Mouse (Mus musculus): ENCODE data around the gene Aldh3a2. TPM values are rescaled to one million over a fixed set of nuclear protein-coding genes. Genes with fewer than 3 reads are reported as not detected.

Gene Aldh3a2
- polyA plus RNA-seq, 1 experiment from 2014 or later: 26.1 TPM

GRCm38 (mm10) chr11:61263841-61264240 is 3.4 kb downstream of the Aldh3a2 start:
- H3K9me3 ChIP-seq (replicated peaks; ENCODE audit: control insufficient read depth, low read length): no peaks in the 10 kb centered on the region
- no peak overlapping the region for H3K9ac ChIP-seq (ENCODE audit: low read depth, low read length)
- H3K4me2 ChIP-seq: no peak overlapping the region
- no peaks in the 10 kb centered on the region for H3K27me3 ChIP-seq (ENCODE audit: control insufficient read depth, insufficient read depth, low read length)
- H3K27ac ChIP-seq (ENCODE audit: low read depth, low read length): no peak overlapping the region
- 79% methylated on average over 1 of the region's 1 CpGs for WGBS (ENCODE audit: insufficient replicate concordance)
- no peak overlapping the region for H3K4me3 ChIP-seq (ENCODE audit: low read depth, low read length)
- peaks cover 6% of the 10 kb centered on the region; the same call in 1 of the 2 replicates for H3K4me1 ChIP-seq (ENCODE audit: control insufficient read depth, insufficient read depth, low read length)
- peaks cover 16% of the 10 kb centered on the region for H3K36me3 ChIP-seq (ENCODE audit: control insufficient read depth, insufficient read depth, low read length)
- no peak for ATAC-seq (replicated peaks; ENCODE audit: insufficient number of reproducible peaks, low FRiP score, low TSS enrichment)

GRCm38 (mm10) chr11:61262516-61262915 is 4.7 kb downstream of the Aldh3a2 start:
- Histone ChIP-seq H3K9ac (ENCODE audit: low read depth, low read length) (no peak overlapping the region), H3K9me3 (replicated peaks; ENCODE audit: control insufficient read depth, low read length) (no peaks in the 10 kb centered on the region), H3K27me3 (ENCODE audit: control insufficient read depth, insufficient read depth, low read length) (no peaks in the 10 kb centered on the region), H3K4me1 (ENCODE audit: control insufficient read depth, insufficient read depth, low read length) (peaks cover 8% of the 10 kb centered on the region; the same call in 1 of the 2 replicates), H3K27ac (ENCODE audit: low read depth, low read length) (no peak overlapping the region), H3K4me2 (no peak overlapping the region), H3K36me3 (ENCODE audit: control insufficient read depth, insufficient read depth, low read length) (peaks cover 21% of the 10 kb centered on the region), H3K4me3 (ENCODE audit: low read depth, low read length) (no peak overlapping the region)
- 88% methylated on average over 14 of the region's 14 CpGs for WGBS (ENCODE audit: insufficient replicate concordance)
- ATAC-seq (replicated peaks; ENCODE audit: insufficient number of reproducible peaks, low FRiP score, low TSS enrichment): no peak

- Histone ChIP-seq H3K27me3 (ENCODE audit: control insufficient read depth, insufficient read depth, low read length) (no peaks in the 10 kb centered on the region), H3K4me3 (ENCODE audit: low read depth, low read length) (no peak overlapping the region), H3K9ac (ENCODE audit: low read depth, low read length) (no peak overlapping the region), H3K9me3 (replicated peaks; ENCODE audit: control insufficient read depth, low read length) (no peaks in the 10 kb centered on the region), H3K27ac (ENCODE audit: low read depth, low read length) (no peak overlapping the region), H3K36me3 (ENCODE audit: control insufficient read depth, insufficient read depth, low read length) (peaks cover 26% of the 10 kb centered on the region), H3K4me2 (no peak overlapping the region), H3K4me1 (ENCODE audit: control insufficient read depth, insufficient read depth, low read length) (0 out of 2 replicates have a peak, but pooled peaks cover 2% of the 10 kb centered on the region)
- ATAC-seq (replicated peaks; ENCODE audit: insufficient number of reproducible peaks, low FRiP score, low TSS enrichment): no peak
- WGBS (ENCODE audit: insufficient replicate concordance): 88% methylated on average over 6 of the region's 6 CpGs
Measured at GRCm38 (mm10) chr11:61259106-61259505, 8.2 kb downstream of the Aldh3a2 start.

DNA sequence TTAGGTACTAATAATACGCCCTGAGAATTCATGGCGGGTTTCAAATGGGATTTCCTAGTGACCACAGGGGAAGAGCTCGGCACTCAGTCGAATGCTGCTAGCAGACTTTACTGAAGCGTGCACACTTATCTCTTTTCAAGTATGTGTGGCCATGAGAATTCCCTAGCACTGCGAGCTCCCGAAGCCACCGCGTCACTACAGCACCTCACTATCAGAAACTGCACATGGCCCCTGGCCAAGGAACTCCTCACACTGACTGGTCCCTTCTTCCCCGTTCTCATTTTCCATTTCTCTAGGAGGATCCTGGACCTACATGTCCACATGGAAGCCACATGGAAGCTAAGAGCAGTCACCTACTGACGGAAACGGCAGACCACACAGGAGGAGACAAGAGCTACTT is 14.5 kb downstream of the Aldh3a2 start:
- 52% methylated on average over 12 of the region's 12 CpGs for WGBS (ENCODE audit: insufficient replicate concordance)
- no peak overlapping the region for H3K27ac ChIP-seq (ENCODE audit: low read depth, low read length)
- no peak overlapping the region for H3K9ac ChIP-seq (ENCODE audit: low read depth, low read length)
- no peaks in the 10 kb centered on the region for H3K27me3 ChIP-seq (ENCODE audit: control insufficient read depth, insufficient read depth, low read length)
- peaks cover 18% of the 10 kb centered on the region for H3K36me3 ChIP-seq (ENCODE audit: control insufficient read depth, insufficient read depth, low read length)
- no peaks in the 10 kb centered on the region for H3K9me3 ChIP-seq (replicated peaks; ENCODE audit: control insufficient read depth, low read length)
- no peak overlapping the region for H3K4me2 ChIP-seq
- peaks cover 10% of the 10 kb centered on the region; the same call in 1 of the 2 replicates for H3K4me1 ChIP-seq (ENCODE audit: control insufficient read depth, insufficient read depth, low read length)
- ATAC-seq (replicated peaks; ENCODE audit: insufficient number of reproducible peaks, low FRiP score, low TSS enrichment): no peak; the same call in 1 of the 2 replicates
- H3K4me3 ChIP-seq (ENCODE audit: low read depth, low read length): no peak overlapping the region

- H3K36me3 ChIP-seq (ENCODE audit: control insufficient read depth, insufficient read depth, low read length): peaks cover 18% of the 10 kb centered on the region
Measured at GRCm38 (mm10) chr11:61251741-61252140, 15.5 kb downstream of the Aldh3a2 start.

GRCm38 (mm10) chr11:61244406-61244805 is 22.9 kb downstream of the Aldh3a2 start:
- Histone ChIP-seq H3K9ac (ENCODE audit: low read depth, low read length) (no peak overlapping the region), H3K9me3 (replicated peaks; ENCODE audit: control insufficient read depth, low read length) (no peaks in the 10 kb centered on the region), H3K4me2 (no peak overlapping the region), H3K4me1 (ENCODE audit: control insufficient read depth, insufficient read depth, low read length) (no peaks in the 10 kb centered on the region), H3K4me3 (ENCODE audit: low read depth, low read length) (no peak overlapping the region), H3K36me3 (ENCODE audit: control insufficient read depth, insufficient read depth, low read length) (peaks cover 7% of the 10 kb centered on the region; the same call in 1 of the 2 replicates), H3K27me3 (ENCODE audit: control insufficient read depth, insufficient read depth, low read length) (no peaks in the 10 kb centered on the region), H3K27ac (ENCODE audit: low read depth, low read length) (no peak overlapping the region)
- no peak for ATAC-seq (replicated peaks; ENCODE audit: insufficient number of reproducible peaks, low FRiP score, low TSS enrichment)
- WGBS (ENCODE audit: insufficient replicate concordance): 82% methylated on average over 7 of the region's 7 CpGs

More at GRCm38 (mm10) chr11:61251741-61252140, 15.5 kb downstream of the Aldh3a2 start:
- ATAC-seq (replicated peaks; ENCODE audit: insufficient number of reproducible peaks, low FRiP score, low TSS enrichment): no peak
- peaks cover 8% of the 10 kb centered on the region; the same call in 1 of the 2 replicates for H3K4me1 ChIP-seq (ENCODE audit: control insufficient read depth, insufficient read depth, low read length)
- H3K4me3 ChIP-seq (ENCODE audit: low read depth, low read length): no peak overlapping the region
- H3K9me3 ChIP-seq (replicated peaks; ENCODE audit: control insufficient read depth, low read length): no peaks in the 10 kb centered on the region
- no peaks in the 10 kb centered on the region for H3K27me3 ChIP-seq (ENCODE audit: control insufficient read depth, insufficient read depth, low read length)
- no peak overlapping the region for H3K27ac ChIP-seq (ENCODE audit: low read depth, low read length)
- no peak overlapping the region for H3K4me2 ChIP-seq
- WGBS (ENCODE audit: insufficient replicate concordance): 73% methylated on average over 10 of the region's 10 CpGs
- no peak overlapping the region for H3K9ac ChIP-seq (ENCODE audit: low read depth, low read length)

DNA sequence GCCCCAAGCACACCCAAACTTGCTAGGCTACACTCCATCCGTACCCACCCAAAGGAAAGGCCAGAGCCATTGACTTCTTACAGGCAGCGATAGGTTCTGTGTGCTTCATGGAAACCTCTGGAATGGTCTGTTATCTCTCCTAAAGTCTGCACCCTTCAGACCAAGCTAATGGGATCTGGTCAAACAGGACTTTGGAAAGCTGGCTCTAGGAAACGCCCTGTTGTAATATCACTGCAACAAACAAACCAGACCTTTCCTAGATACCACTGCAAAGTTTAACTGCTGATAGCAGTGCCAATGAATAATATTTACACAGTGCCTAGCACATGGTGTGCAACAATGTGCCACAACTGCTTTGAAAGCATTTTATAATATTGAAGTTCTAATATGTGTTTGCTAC is 31.2 kb downstream of the Aldh3a2 start:
- no peaks in the 10 kb centered on the region for H3K36me3 ChIP-seq (ENCODE audit: control insufficient read depth, insufficient read depth, low read length)
- ATAC-seq (replicated peaks; ENCODE audit: insufficient number of reproducible peaks, low FRiP score, low TSS enrichment): no peak
- H3K27ac ChIP-seq (ENCODE audit: low read depth, low read length): no peak overlapping the region
- 79% methylated on average over 3 of the region's 3 CpGs for WGBS (ENCODE audit: insufficient replicate concordance)
- no peak overlapping the region for H3K4me2 ChIP-seq
- no peaks in the 10 kb centered on the region for H3K27me3 ChIP-seq (ENCODE audit: control insufficient read depth, insufficient read depth, low read length)
- H3K4me3 ChIP-seq (ENCODE audit: low read depth, low read length): no peak overlapping the region
- no peak overlapping the region for H3K9ac ChIP-seq (ENCODE audit: low read depth, low read length)
- no peaks in the 10 kb centered on the region for H3K4me1 ChIP-seq (ENCODE audit: control insufficient read depth, insufficient read depth, low read length)
- no peaks in the 10 kb centered on the region for H3K9me3 ChIP-seq (replicated peaks; ENCODE audit: control insufficient read depth, low read length)

DNA sequence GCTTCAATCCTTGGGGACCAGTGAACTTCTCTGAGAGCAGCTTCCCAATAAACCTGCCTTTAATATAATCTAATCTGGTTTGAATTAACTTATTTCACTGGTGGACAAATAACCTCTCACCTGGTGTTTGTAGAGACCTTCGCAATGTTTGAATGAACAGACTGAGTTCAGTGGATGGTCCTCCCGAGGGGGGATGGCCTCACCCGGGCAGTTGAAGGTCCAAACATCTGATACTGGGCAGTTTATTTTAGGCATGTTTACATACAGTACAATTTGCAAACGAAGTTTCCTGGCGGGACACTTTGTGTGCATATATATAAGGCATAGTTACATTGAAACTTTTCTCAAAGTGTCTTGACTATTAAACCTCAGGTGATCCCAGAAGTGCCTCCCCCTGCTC is 33.1 kb downstream of the Aldh3a2 start:
- Histone ChIP-seq H3K4me1 (ENCODE audit: control insufficient read depth, insufficient read depth, low read length) (no peaks in the 10 kb centered on the region), H3K4me3 (ENCODE audit: low read depth, low read length) (no peak overlapping the region), H3K4me2 (no peak overlapping the region), H3K9me3 (replicated peaks; ENCODE audit: control insufficient read depth, low read length) (no peaks in the 10 kb centered on the region), H3K27ac (ENCODE audit: low read depth, low read length) (no peak overlapping the region), H3K27me3 (ENCODE audit: control insufficient read depth, insufficient read depth, low read length) (no peaks in the 10 kb centered on the region), H3K9ac (ENCODE audit: low read depth, low read length) (no peak overlapping the region), H3K36me3 (ENCODE audit: control insufficient read depth, insufficient read depth, low read length) (no peaks in the 10 kb centered on the region)
- no peak for ATAC-seq (replicated peaks; ENCODE audit: insufficient number of reproducible peaks, low FRiP score, low TSS enrichment)
- 50% methylated on average over 5 of the region's 5 CpGs for WGBS (ENCODE audit: insufficient replicate concordance)

DNA sequence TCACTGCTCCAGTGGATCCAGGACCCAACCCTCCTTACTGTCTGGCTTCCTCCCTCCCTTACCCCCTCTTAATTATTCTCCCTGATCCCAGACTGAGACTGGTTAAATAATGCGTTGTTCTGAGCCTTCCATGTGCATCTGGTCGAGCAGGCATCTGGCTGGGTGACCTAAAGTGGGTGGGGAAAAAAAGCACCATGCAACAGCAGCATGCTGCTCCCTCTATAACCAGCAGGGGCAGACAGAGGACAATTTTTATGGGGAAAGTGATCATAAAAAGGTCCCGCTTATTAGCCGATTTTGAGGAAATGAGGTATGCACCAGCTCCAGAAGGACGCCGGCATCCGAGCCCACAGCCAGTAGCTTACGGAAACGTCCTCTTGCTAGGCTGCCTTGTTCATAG is 35.9 kb downstream of the Aldh3a2 start:
- Histone ChIP-seq H3K27ac (ENCODE audit: low read depth, low read length) (no peak overlapping the region), H3K4me3 (ENCODE audit: low read depth, low read length) (no peak overlapping the region), H3K9ac (ENCODE audit: low read depth, low read length) (no peak overlapping the region), H3K27me3 (ENCODE audit: control insufficient read depth, insufficient read depth, low read length) (no peaks in the 10 kb centered on the region), H3K4me2 (0 out of 2 replicates have a peak overlapping the region, but pooled peaks have one; percentile 17), H3K4me1 (ENCODE audit: control insufficient read depth, insufficient read depth, low read length) (peaks cover 7% of the 10 kb centered on the region; the same call in 1 of the 2 replicates), H3K9me3 (replicated peaks; ENCODE audit: control insufficient read depth, low read length) (no peaks in the 10 kb centered on the region), H3K36me3 (ENCODE audit: control insufficient read depth, insufficient read depth, low read length) (no peaks in the 10 kb centered on the region)
- ATAC-seq (replicated peaks; ENCODE audit: insufficient number of reproducible peaks, low FRiP score, low TSS enrichment): no peak
- WGBS (ENCODE audit: insufficient replicate concordance): 20% methylated on average over 9 of the region's 9 CpGs

Data from heart, embryonic 11.5 days (tissue).